Mouse (Mus musculus) heart, embryonic 11.5 days (tissue): ENCODE data around the gene Gm20388. TPM values are rescaled to one million over a fixed set of nuclear protein-coding genes. Genes with fewer than 3 reads are reported as not detected.

Experiments
- ATAC-seq: fragments of 200-750 bp; cut with Nextera tagmentation; replicated peaks from 2 replicates; pipeline ENCODE4 v1.8.0; 2017; ENCODE audit warnings: moderate library complexity; ENCODE audit not compliant: insufficient number of reproducible peaks, low FRiP score, low TSS enrichment
- H3K27ac ChIP-seq: fragments of 300-500 bp; sonication (generic); 2 replicates; pipeline ENCODE4 v1.5.1; 2014; ENCODE audit warnings: mild to moderate bottlenecking, low read depth, low read length
- H3K27me3 ChIP-seq: fragments of 300-500 bp; sonication (generic); 2 replicates; pipeline ENCODE4 v1.6.1; 2014; ENCODE audit warnings: mild to moderate bottlenecking, low read length, mixed read lengths; ENCODE audit not compliant: control insufficient read depth, insufficient read depth
- H3K36me3 ChIP-seq: fragments of 300-500 bp; sonication (generic); 2 replicates; pipeline ENCODE4 v1.6.1; 2014; ENCODE audit warnings: mild to moderate bottlenecking, low read length, moderate library complexity, mixed read lengths; ENCODE audit not compliant: control insufficient read depth, insufficient read depth
- H3K4me1 ChIP-seq: fragments of 300-500 bp; sonication (generic); 2 replicates; pipeline ENCODE4 v1.6.1; 2014; ENCODE audit warnings: low read length; ENCODE audit not compliant: control insufficient read depth, insufficient read depth
- H3K4me2 ChIP-seq: fragments of 300-500 bp; sonication (generic); 2 replicates; pipeline ENCODE4 v1.6.1; 2014; ENCODE audit warnings: mild to moderate bottlenecking, moderate library complexity
- H3K4me3 ChIP-seq: fragments of 300-500 bp; sonication (generic); 2 replicates; pipeline ENCODE4 v1.5.1; 2014; ENCODE audit warnings: low read depth, low read length
- H3K9ac ChIP-seq: fragments of 300-500 bp; sonication (generic); 2 replicates; pipeline ENCODE4 v1.6.1; 2014; ENCODE audit warnings: mild to moderate bottlenecking, low read depth, low read length, moderate library complexity
- H3K9me3 ChIP-seq: fragments of 300-500 bp; sonication (generic); replicated peaks from 2 replicates; pipeline ENCODE4 v1.6.1; 2016; ENCODE audit warnings: low read length; ENCODE audit not compliant: control insufficient read depth
- WGBS: fragments of 180-500 bp; shearing (Covaris S2); extraction: QIAGEN DNeasy Blood & Tissue Kit; methylation state at CpG from one replicate; pipeline ENCODE4 v1.1.7; 2014; ENCODE audit not compliant: insufficient replicate concordance; 5-methylcytosine and 5-hydroxymethylcytosine counted together
- polyA plus RNA-seq: library from polyadenylated mRNA; unstranded; fragments of >200 nt; fragmentation: Nextera tagmentation; extraction: Ambion mirVana; gene quantifications from 2 replicates; pipeline ENCODE4 v1.2.1, GENCODE M21; 2014

Gm20388 gene
- polyA plus RNA-seq, 1 experiment from 2014 or later, result 6.4 TPM

DNA sequence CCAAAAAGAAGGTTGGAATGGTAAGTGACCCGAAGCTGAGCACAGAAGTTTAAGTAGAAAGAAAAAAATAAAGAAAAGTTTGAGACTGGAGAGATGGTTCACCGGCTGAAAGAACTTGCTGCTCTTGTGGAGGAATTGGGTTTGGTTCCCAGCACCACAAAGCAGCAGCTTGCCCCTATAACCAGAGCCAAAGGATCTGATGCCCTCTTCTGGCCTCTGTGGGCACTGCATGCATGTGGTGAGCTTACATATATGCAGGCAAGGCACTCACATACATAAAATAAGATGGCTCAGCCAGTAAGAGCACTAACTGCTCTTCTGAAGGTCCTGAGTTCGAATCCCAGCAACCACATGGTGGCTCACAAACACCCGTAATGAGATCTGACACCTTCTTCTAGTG lies 3429.4 kb downstream of the Gm20388 start:
- H3K4me3 ChIP-seq, result no peak overlapping the region
- no peak for ATAC-seq
- no peaks in the 10 kb centered on the region; the same call in 1 of the 2 replicates for H3K9me3 ChIP-seq
- WGBS, result 94% methylated on average over 4 of the region's 4 CpGs
- no peak overlapping the region for H3K27ac ChIP-seq
- no peak overlapping the region for H3K4me2 ChIP-seq
- H3K27me3 ChIP-seq, result no peaks in the 10 kb centered on the region
- H3K36me3 ChIP-seq, result no peaks in the 10 kb centered on the region
- H3K4me1 ChIP-seq, result peaks cover 7% of the 10 kb centered on the region
- no peak overlapping the region for H3K9ac ChIP-seq

DNA sequence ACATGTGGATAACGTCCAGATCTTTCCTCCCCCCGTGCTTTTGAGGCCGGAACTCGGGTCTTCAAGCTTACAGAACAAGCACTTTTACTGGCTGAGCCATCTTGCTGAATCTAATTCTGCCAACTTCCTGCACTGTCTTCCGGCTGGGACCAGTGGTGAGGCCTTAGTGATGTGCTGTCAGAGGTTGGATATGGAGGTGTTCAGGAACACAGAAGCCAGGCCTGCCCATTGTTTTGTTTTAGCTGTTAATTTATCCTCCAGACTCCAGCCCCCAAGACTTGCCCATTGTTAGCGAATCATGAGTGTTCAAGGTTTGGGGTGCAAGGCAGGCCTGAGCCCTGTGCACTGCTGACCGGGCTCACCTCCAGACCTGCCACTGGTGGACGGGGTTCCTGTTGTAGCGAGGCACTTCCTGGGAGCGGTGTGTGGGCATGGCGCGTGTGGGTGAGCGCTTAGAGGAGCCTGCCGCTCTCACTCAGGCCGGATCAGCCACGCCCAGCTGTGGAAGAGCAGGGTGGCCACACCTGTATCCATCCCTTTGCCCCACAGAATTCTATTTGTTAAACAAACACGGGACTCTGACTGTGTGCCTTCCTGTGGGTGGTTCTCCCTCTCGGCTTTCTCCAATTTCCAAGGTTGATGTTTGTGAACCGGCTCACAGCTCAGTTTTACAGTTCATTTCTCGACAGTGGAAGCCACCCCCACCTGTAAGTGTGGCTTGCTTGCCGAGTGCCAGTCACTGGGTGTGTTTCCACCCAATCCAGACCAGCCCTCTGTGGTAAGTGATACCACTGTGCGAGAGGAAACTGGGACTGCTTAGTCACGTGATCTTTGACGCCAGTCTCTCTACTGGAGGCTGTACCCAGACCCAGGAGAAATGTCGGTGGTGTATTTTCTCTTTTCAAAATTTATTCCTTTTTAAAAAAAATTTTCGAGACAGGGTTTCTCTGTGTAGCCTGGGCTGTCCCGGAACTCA lies 3430.7 kb downstream of the Gm20388 start:
- no peaks in the 10 kb centered on the region; the same call in 1 of the 2 replicates for H3K9me3 ChIP-seq
- no peak overlapping the region for H3K27ac ChIP-seq
- H3K9ac ChIP-seq, result no peak overlapping the region
- H3K4me2 ChIP-seq, result no peak overlapping the region
- no peak overlapping the region for H3K4me3 ChIP-seq
- H3K36me3 ChIP-seq, result no peaks in the 10 kb centered on the region
- no peak for ATAC-seq
- H3K27me3 ChIP-seq, result no peaks in the 10 kb centered on the region
- peaks cover 7% of the 10 kb centered on the region for H3K4me1 ChIP-seq
- WGBS, result 74% methylated on average over 27 of the region's 27 CpGs

DNA sequence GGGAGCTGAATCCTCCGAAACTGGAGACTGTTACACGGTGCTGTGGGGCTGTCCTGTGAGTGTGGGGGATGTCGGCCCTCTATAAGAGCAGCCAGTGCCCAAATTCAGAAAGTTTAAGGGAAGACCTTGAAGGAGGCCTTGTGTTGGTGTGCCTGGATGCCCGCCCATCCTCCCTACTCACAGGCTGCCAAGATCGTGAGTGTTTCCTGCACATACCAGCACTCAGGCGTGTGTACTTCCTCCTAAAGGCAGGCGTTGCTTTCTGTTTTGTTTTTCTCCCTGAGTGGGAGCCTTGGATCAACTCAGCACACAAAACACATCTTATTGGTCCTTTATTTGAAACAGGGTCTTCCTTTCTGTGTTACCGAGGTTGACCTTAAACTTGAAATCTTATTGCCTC lies 3431.6 kb downstream of the Gm20388 start:
- Histone ChIP-seq H3K4me1 (peaks cover 7% of the 10 kb centered on the region), H3K36me3 (no peaks in the 10 kb centered on the region), H3K4me3 (no peak overlapping the region), H3K4me2 (no peak overlapping the region), H3K27me3 (no peaks in the 10 kb centered on the region), H3K9ac (no peak overlapping the region), H3K27ac (no peak overlapping the region), H3K9me3 (no peaks in the 10 kb centered on the region; the same call in 1 of the 2 replicates)
- ATAC-seq, result no peak
- WGBS, result 69% methylated on average over 8 of the region's 8 CpGs

DNA sequence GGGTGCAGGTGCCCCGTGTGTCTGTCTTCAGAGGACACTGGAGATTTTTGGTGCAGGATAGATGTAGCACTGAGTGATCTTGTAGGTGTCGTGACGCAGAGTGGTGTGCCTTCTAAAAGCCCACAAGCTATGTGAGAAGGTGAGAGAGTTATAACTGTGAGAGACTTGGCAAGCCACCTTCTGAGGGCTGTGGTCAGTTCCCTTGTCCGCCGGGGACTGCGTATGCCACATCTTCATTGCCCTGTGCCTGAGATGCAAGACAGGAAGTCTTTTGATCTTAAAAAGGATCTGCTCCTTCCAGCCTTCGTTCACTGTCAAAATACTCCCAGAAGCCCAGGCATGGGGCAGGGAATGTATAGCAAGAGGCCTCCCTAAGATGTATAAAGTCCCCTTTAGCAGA lies 3432.3 kb downstream of the Gm20388 start:
- Histone ChIP-seq H3K27me3 (no peaks in the 10 kb centered on the region), H3K27ac (no peak overlapping the region), H3K9ac (no peak overlapping the region), H3K4me2 (no peak overlapping the region), H3K9me3 (no peaks in the 10 kb centered on the region; the same call in 1 of the 2 replicates), H3K36me3 (no peaks in the 10 kb centered on the region), H3K4me1 (peaks cover 12% of the 10 kb centered on the region), H3K4me3 (no peak overlapping the region)
- no peak for ATAC-seq
- 70% methylated on average over 7 of the region's 7 CpGs for WGBS

DNA sequence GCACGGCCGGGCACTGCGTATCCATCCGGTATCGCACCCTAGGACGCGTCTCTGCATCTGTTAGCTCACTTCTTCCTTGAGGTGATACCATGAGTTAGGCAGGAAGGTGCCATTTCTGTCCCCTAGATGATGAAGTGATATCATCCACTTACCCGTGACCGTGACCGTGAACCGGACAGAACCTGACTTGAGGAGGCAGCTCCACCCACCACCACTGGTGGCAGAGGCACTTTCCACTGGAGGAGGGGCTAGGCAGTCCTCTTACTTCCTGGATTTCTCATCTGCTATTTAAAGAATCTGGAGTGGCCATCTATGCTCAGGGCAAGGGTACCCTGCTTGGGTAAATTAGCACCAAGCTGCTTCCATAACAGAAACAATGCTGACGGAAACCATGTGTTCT lies 3432.8 kb downstream of the Gm20388 start:
- H3K27ac ChIP-seq, result no peak overlapping the region
- WGBS, result 77% methylated on average over 12 of the region's 12 CpGs
- no peak overlapping the region for H3K4me2 ChIP-seq
- H3K36me3 ChIP-seq, result no peaks in the 10 kb centered on the region
- no peak for ATAC-seq
- no peak overlapping the region for H3K9ac ChIP-seq
- H3K9me3 ChIP-seq, result no peaks in the 10 kb centered on the region; the same call in 1 of the 2 replicates
- no peak overlapping the region for H3K4me3 ChIP-seq
- no peaks in the 10 kb centered on the region for H3K27me3 ChIP-seq
- H3K4me1 ChIP-seq, result peaks cover 14% of the 10 kb centered on the region

DNA sequence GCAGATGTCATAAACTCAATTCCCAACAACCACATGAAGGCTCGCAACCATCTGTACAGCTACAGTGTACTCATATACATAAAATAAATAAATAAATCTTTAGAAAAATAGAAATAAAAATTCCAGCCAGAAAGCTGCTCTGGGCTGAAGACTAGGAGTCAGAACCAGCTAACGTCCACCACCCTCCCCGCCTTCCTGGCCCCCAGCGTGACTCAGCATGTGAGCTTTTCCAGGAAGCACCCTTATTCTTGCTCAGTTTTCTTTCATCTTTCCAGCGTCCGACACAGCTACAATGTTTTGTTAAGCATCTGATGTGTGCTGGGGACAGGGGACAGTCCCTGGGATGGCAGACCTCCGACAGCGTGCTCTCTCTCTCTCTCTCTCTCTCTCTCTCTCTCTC lies 3434.5 kb downstream of the Gm20388 start:
- no peak overlapping the region for H3K4me2 ChIP-seq
- no peak for ATAC-seq
- H3K9me3 ChIP-seq, result no peaks in the 10 kb centered on the region; the same call in 1 of the 2 replicates
- no peaks in the 10 kb centered on the region for H3K36me3 ChIP-seq
- no peak overlapping the region for H3K4me3 ChIP-seq
- no peaks in the 10 kb centered on the region for H3K27me3 ChIP-seq
- WGBS, result 72% methylated on average over 8 of the region's 8 CpGs
- no peak overlapping the region for H3K9ac ChIP-seq
- H3K4me1 ChIP-seq, result peaks cover 25% of the 10 kb centered on the region
- H3K27ac ChIP-seq, result no peak overlapping the region

DNA sequence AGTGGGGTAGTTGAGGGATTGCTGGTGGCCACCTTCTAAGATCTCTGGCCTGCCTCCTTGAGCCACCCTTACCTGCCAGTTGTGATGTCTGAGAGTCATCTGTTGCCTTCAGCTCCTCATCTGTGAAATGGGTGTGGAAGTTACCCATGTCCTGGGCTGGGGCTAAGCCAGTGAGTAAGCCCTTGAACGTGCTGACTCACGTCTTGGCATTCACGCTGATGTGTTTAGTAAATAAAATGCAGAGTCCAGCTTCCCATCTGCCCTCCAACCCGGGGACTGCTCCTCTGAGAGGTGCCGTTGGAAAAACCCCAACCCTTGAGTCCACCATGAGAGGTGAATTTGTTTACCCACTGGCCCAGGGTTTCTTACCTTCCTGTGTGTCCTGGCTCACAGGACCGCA lies 3435.2 kb downstream of the Gm20388 start:
- ATAC-seq, result no peak
- H3K9ac ChIP-seq, result no peak overlapping the region
- WGBS, result 89% methylated on average over 6 of the region's 6 CpGs
- H3K4me1 ChIP-seq, result peaks cover 28% of the 10 kb centered on the region
- no peak overlapping the region for H3K27ac ChIP-seq
- no peak overlapping the region for H3K4me2 ChIP-seq
- H3K9me3 ChIP-seq, result no peaks in the 10 kb centered on the region
- H3K4me3 ChIP-seq, result no peak overlapping the region
- H3K36me3 ChIP-seq, result no peaks in the 10 kb centered on the region
- H3K27me3 ChIP-seq, result no peaks in the 10 kb centered on the region

DNA sequence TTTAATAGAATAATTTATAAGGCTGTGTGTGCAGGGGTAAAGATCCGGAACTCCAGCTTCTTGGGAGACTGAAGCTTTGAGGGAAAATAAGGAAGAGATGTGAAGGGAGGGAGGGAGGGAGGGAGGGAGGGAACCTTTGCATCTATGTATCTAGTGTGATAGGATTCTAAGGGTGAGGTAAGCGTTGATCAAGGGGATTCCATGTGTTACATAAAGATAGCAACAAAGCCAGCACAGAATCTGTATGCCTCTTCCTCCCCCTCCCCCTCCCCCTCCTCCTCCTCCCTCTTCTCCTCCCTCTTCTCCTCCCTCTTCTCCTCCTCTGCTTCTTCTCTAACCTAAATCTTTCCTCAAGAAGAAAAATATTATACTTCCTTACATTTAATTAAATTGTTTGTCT lies 3436.7 kb downstream of the Gm20388 start:
- H3K4me1 ChIP-seq, result peaks cover 28% of the 10 kb centered on the region
- H3K9me3 ChIP-seq, result no peaks in the 10 kb centered on the region
- no peak overlapping the region for H3K9ac ChIP-seq
- no peak overlapping the region for H3K4me3 ChIP-seq
- no peak overlapping the region for H3K4me2 ChIP-seq
- no peak for ATAC-seq
- 58% methylated on average over 2 of the region's 2 CpGs for WGBS
- no peak overlapping the region for H3K27ac ChIP-seq
- H3K27me3 ChIP-seq, result no peaks in the 10 kb centered on the region
- no peaks in the 10 kb centered on the region for H3K36me3 ChIP-seq
